Mouse (Mus musculus) brain, embryonic 14.5 days (tissue): ENCODE measurements around the gene Rab11fip5.

ENCODE experiments used
- CTCF ChIP-seq: fragments of 200-500 bp; IDR thresholded peaks from 2 replicates; pipeline ENCODE4 v1.5.1; 2012; ENCODE audit warnings: inconsistent platforms, mild to moderate bottlenecking, moderate library complexity, borderline replicate concordance; ENCODE audit not compliant: insufficient read depth, insufficient read length; ENCODE audit errors: extremely low read depth
- POLR2A ChIP-seq: fragments of 200-500 bp; IDR thresholded peaks from 2 replicates; pipeline ENCODE4 v1.6.1; 2012; ENCODE audit warnings: mild to moderate bottlenecking, inconsistent platforms, borderline replicate concordance; ENCODE audit not compliant: poor library complexity, insufficient read depth, insufficient read length, severe bottlenecking; ENCODE audit errors: extremely low read depth

DNA sequence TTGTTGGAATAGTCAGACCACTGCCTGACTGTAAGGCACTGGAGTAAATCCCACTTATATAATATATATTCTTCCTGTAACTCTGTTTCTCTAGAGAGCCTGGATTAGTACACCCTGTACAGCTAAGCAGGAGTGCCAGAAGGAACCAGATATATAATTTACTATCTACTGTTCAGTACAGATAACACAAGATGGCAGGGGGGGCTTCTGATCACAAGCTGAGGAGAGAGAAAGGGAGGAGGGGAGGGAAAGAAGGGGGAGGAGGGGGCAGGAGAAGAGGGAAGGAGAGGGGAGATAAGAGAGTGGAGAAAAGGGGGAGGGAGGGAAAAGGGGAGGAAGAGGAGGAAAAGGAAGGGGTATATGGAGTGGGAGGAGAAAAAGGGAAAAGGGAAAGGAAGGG is 68.6 kb downstream of the Rab11fip5 start:
- TF ChIP-seq CTCF: no peak
- TF ChIP-seq POLR2A: no peak
